Mouse (Mus musculus) midbrain, embryonic 13.5 days (tissue): ENCODE data around the gene Olfr642. TPM values are rescaled to one million over a fixed set of nuclear protein-coding genes. Genes with fewer than 3 reads are reported as not detected.

ENCODE experiments used
- ATAC-seq: fragments of 200-750 bp; cut with Nextera tagmentation; 2 replicates; pipeline ENCODE4 v1.8.0; 2017; ENCODE audit warnings: mild to moderate bottlenecking, moderate TSS enrichment, moderate library complexity
- H3K27ac ChIP-seq: fragments of 300-500 bp; sonication (generic); 2 replicates; pipeline ENCODE4 v1.5.1; 2015; ENCODE audit warnings: inconsistent platforms, mild to moderate bottlenecking, moderate library complexity
- H3K27me3 ChIP-seq: fragments of 300-500 bp; sonication (generic); 2 replicates; pipeline ENCODE4 v1.6.1; 2015; ENCODE audit warnings: mild to moderate bottlenecking, inconsistent platforms
- H3K36me3 ChIP-seq: fragments of 300-500 bp; sonication (generic); 2 replicates; pipeline ENCODE4 v1.6.1; 2015; ENCODE audit warnings: mild to moderate bottlenecking, inconsistent platforms
- H3K4me1 ChIP-seq: fragments of 300-500 bp; sonication (generic); replicated peaks from 2 replicates; pipeline ENCODE4 v1.6.1; 2015; ENCODE audit warnings: inconsistent platforms
- H3K4me2 ChIP-seq: fragments of 300-500 bp; sonication (generic); replicated peaks from 2 replicates; pipeline ENCODE4 v1.6.1; 2015; ENCODE audit warnings: moderate library complexity, mild to moderate bottlenecking, inconsistent platforms
- H3K4me3 ChIP-seq: fragments of 300-500 bp; sonication (generic); replicated peaks from 2 replicates; pipeline ENCODE4 v1.5.1; 2015; ENCODE audit warnings: mild to moderate bottlenecking, inconsistent platforms
- H3K9ac ChIP-seq: fragments of 300-500 bp; sonication (generic); replicated peaks from 2 replicates; pipeline ENCODE4 v1.6.1; 2015; ENCODE audit warnings: mild to moderate bottlenecking, inconsistent platforms
- H3K9me3 ChIP-seq: fragments of 300-500 bp; sonication (generic); 2 replicates; pipeline ENCODE4 v1.6.1; 2016; ENCODE audit warnings: mild to moderate bottlenecking, inconsistent platforms
- polyA plus RNA-seq: library from polyadenylated mRNA; unstranded; fragments of >200 nt; fragmentation: Nextera tagmentation; extraction: Ambion mirVana; gene quantifications from 2 replicates; pipeline ENCODE4 v1.2.1, GENCODE M21; 2015

The Olfr642 gene
- polyA plus RNA-seq, 1 experiment from 2014 or later: not detected

DNA sequence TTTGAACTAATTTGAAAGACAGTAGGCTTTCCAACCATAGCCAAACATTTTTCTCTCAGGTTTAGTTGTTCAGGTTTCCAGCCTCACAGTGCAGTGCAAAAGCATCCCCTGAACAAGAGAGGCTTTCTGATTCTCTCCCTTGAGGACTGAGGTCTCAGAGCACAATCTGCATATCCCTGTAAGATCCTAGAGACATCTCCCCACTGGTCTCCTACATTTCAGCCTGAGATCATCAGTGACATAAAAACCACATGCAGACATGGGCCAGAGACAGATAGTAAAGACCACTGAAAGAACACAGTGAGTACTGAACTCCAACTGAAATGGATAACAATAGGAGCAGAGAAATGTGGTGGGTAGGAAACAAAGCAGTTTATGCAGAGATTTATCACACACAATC is 54.0 kb downstream of the Olfr642 start, which contains the start of gene Olfr638:
Olfr638 (plus strand) TSS at position 301 of the 400 bp plus-strand sequence.
- H3K4me3 ChIP-seq: no peak within 1 kb of the TSS
- H3K9me3 ChIP-seq: no peaks in the 10 kb centered on the region
- H3K27me3 ChIP-seq: no peaks in the 10 kb centered on the region
- H3K4me2 ChIP-seq: no peak within 1 kb of the TSS
- H3K9ac ChIP-seq: no peak within 1 kb of the TSS
- no peak within 1 kb of the TSS for H3K27ac ChIP-seq
- no peaks in the 10 kb centered on the region for H3K4me1 ChIP-seq
- no peaks in the 10 kb centered on the region for H3K36me3 ChIP-seq
- no peak for ATAC-seq

Other genes starting within 250 kb of the Olfr642 start
- gene Hbb-bt, start 238.7 kb downstream of the Olfr642 start, polyA plus RNA-seq: 1,031 and 1,160 TPM in 2 replicates
- 2,098 and 2,335 TPM in 2 replicates for gene Hbb-bs, start 224.6 kb downstream of the Olfr642 start, polyA plus RNA-seq
- gene Hbb-bh2, start 212.1 kb downstream of the Olfr642 start, polyA plus RNA-seq: not detected in 2 replicates
- 37.1 and 47.9 TPM in 2 replicates for gene Hbb-bh1, start 209.5 kb downstream of the Olfr642 start, polyA plus RNA-seq
- 4,013 and 4,161 TPM in 2 replicates for gene Hbb-y, start 199.4 kb downstream of the Olfr642 start, polyA plus RNA-seq
- gene Olfr66, start 166.4 kb downstream of the Olfr642 start, polyA plus RNA-seq: not detected in 2 replicates
- gene Olfr64, start 158.2 kb downstream of the Olfr642 start, polyA plus RNA-seq: not detected in 2 replicates
- gene Olfr65, start 149.2 kb downstream of the Olfr642 start, polyA plus RNA-seq: not detected in 2 replicates
- not detected in 2 replicates for gene Olfr631, start 123.8 kb downstream of the Olfr642 start, polyA plus RNA-seq
- gene Olfr632, start 118.3 kb downstream of the Olfr642 start, polyA plus RNA-seq: not detected in 2 replicates
- gene Olfr633, start 108.2 kb downstream of the Olfr642 start, polyA plus RNA-seq: not detected in 2 replicates
- 0.03 TPM in 1 of 2 replicates, not detected in the other for gene Olfr635, start 81.5 kb downstream of the Olfr642 start, polyA plus RNA-seq
- gene Olfr638, start 53.9 kb downstream of the Olfr642 start, polyA plus RNA-seq: not detected in 2 replicates
- 0.03 TPM in 1 of 2 replicates, not detected in the other for gene Olfr639, start 35.4 kb downstream of the Olfr642 start, polyA plus RNA-seq
- not detected in 2 replicates for gene Olfr640, start 27.1 kb downstream of the Olfr642 start, polyA plus RNA-seq
- gene Olfr641, start 17.2 kb downstream of the Olfr642 start, polyA plus RNA-seq: not detected in 2 replicates
- not detected in 2 replicates for gene 4930516K23Rik, start 8.8 kb upstream of the Olfr642 start, polyA plus RNA-seq
- gene Olfr644, start 19.2 kb upstream of the Olfr642 start, polyA plus RNA-seq: not detected in 2 replicates
- not detected in 2 replicates for gene Olfr645, start 32.8 kb upstream of the Olfr642 start, polyA plus RNA-seq
- not detected in 2 replicates for gene Olfr646, start 52.2 kb upstream of the Olfr642 start, polyA plus RNA-seq
- gene Ubqln5, start 77.2 kb upstream of the Olfr642 start, polyA plus RNA-seq: not detected in 2 replicates
- not detected in 2 replicates for gene Olfr643, start 84.7 kb upstream of the Olfr642 start, polyA plus RNA-seq
- gene Ubqln3, start 90.6 kb upstream of the Olfr642 start, polyA plus RNA-seq: not detected in 2 replicates
- not detected in 2 replicates for gene Ubqlnl, start 97.9 kb upstream of the Olfr642 start, polyA plus RNA-seq
- not detected in 2 replicates for gene Olfm5, start 112.2 kb upstream of the Olfr642 start, polyA plus RNA-seq
- 0.26 and 0.46 TPM in 2 replicates for gene Olfr648, start 130.7 kb upstream of the Olfr642 start, polyA plus RNA-seq
- gene Olfr649, start 143.3 kb upstream of the Olfr642 start, polyA plus RNA-seq: not detected in 2 replicates
- gene Trim6, start 166.1 kb upstream of the Olfr642 start, polyA plus RNA-seq: 0.32 and 0.59 TPM in 2 replicates
- 0.46 and 0.75 TPM in 2 replicates for gene Trim34a, start 191.8 kb upstream of the Olfr642 start, polyA plus RNA-seq
- gene Trim5, start 235.4 kb upstream of the Olfr642 start, polyA plus RNA-seq: not detected in 2 replicates